Mouse (Mus musculus) limb, embryonic 15.5 days (tissue): Measurements from ENCODE around the gene Btnl4. TPM values are rescaled to one million over a fixed set of nuclear protein-coding genes. Genes with fewer than 3 reads are reported as not detected.

Experiments
- ATAC-seq: fragments of 200-750 bp; cut with Nextera tagmentation; 2 replicates; pipeline ENCODE4 v1.8.0; 2017; ENCODE audit warnings: low read depth, moderate TSS enrichment; ENCODE audit not compliant: insufficient number of reproducible peaks, low FRiP score, low TSS enrichment
- H3K27ac ChIP-seq: fragments of 300-500 bp; sonication (generic); 2 replicates; pipeline ENCODE4 v1.5.1; 2015; ENCODE audit warnings: moderate library complexity, mild to moderate bottlenecking, inconsistent platforms
- H3K27me3 ChIP-seq: fragments of 300-500 bp; sonication (generic); 2 replicates; pipeline ENCODE4 v1.6.1; 2015; ENCODE audit warnings: inconsistent platforms
- H3K36me3 ChIP-seq: fragments of 300-500 bp; sonication (generic); 2 replicates; pipeline ENCODE4 v1.6.1; 2015; ENCODE audit warnings: inconsistent platforms
- H3K4me1 ChIP-seq: fragments of 300-500 bp; sonication (generic); 2 replicates; pipeline ENCODE4 v1.6.1; 2015; ENCODE audit warnings: inconsistent platforms
- H3K4me2 ChIP-seq: fragments of 300-500 bp; sonication (generic); 2 replicates; pipeline ENCODE4 v1.6.1; 2015; ENCODE audit warnings: mild to moderate bottlenecking, inconsistent platforms
- H3K4me3 ChIP-seq: fragments of 300-500 bp; sonication (generic); 2 replicates; pipeline ENCODE4 v1.5.1; 2015; ENCODE audit warnings: mild to moderate bottlenecking, inconsistent platforms
- H3K9ac ChIP-seq: fragments of 300-500 bp; sonication (generic); 2 replicates; pipeline ENCODE4 v1.6.1; 2015; ENCODE audit warnings: inconsistent platforms
- H3K9me3 ChIP-seq: fragments of 300-500 bp; sonication (generic); 2 replicates; pipeline ENCODE4 v1.6.1; 2016; ENCODE audit warnings: inconsistent platforms
- WGBS: fragments of 180-500 bp; shearing (Covaris S2); methylation state at CpG from one replicate; pipeline ENCODE4 v1.1.7; 2015; 5-methylcytosine and 5-hydroxymethylcytosine counted together
- polyA plus RNA-seq: library from polyadenylated mRNA; unstranded; fragments of >200 nt; fragmentation: Nextera tagmentation; extraction: Ambion mirVana; gene quantifications from 2 replicates; pipeline ENCODE4 v1.2.1, GENCODE M21; 2015

Gene Btnl4
- polyA plus RNA-seq, 1 experiment from 2014 or later, result not detected

DNA sequence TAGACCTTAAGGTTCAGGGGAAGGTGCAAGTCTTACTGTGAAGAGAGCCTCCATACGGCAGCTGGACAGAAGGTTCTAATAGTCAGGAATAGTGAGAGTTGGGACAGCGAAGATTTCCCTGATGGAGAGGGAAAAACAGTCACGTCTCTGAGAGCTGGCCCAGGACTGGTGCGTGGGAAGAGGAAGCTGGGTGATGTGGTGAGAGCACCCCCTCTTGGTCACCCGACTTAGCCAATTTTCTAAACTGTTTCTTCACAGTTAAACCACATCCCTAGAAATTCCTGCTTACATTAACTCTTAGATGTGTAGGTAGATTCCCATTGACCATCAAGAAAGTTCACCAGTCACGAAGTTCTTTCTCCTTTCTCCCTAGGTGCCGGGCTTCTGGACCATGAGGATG, 57.1 kb downstream of the Btnl4 start:
- 68% methylated on average over 7 of the region's 7 CpGs for WGBS
- Histone ChIP-seq H3K27ac (no peak overlapping the region), H3K4me3 (no peak overlapping the region), H3K27me3 (no peaks in the 10 kb centered on the region), H3K36me3 (no peaks in the 10 kb centered on the region), H3K9me3 (no peaks in the 10 kb centered on the region), H3K4me2 (no peak overlapping the region), H3K9ac (no peak overlapping the region), H3K4me1 (no peaks in the 10 kb centered on the region)
- no peak for ATAC-seq

Other genes starting within 250 kb of the Btnl4 start
- 0.32 TPM in 1 of 2 replicates, not detected in the other for gene H2-Ob, start 238.4 kb downstream of the Btnl4 start, polyA plus RNA-seq
- gene H2-Ab1, start 219.6 kb downstream of the Btnl4 start, polyA plus RNA-seq, result 5.8 and 7.5 TPM in 2 replicates
- 2.9 and 3.3 TPM in 2 replicates for gene H2-Aa, start 189.5 kb downstream of the Btnl4 start, polyA plus RNA-seq
- gene H2-Eb1, start 171.5 kb downstream of the Btnl4 start, polyA plus RNA-seq, result 3.3 and 3.8 TPM in 2 replicates
- gene H2-Eb2, start 151.7 kb downstream of the Btnl4 start, polyA plus RNA-seq, result not detected in 2 replicates
- 0.20 TPM in 2 replicates for gene Btnl2, start 122.5 kb downstream of the Btnl4 start, polyA plus RNA-seq
- gene Btnl1, start 100.2 kb downstream of the Btnl4 start, polyA plus RNA-seq, result not detected in 2 replicates
- 0.61 TPM in 1 of 2 replicates, not detected in the other for gene BC051142, start 78.5 kb downstream of the Btnl4 start, polyA plus RNA-seq
- not detected in 2 replicates for gene Btnl6, start 40.0 kb upstream of the Btnl4 start, polyA plus RNA-seq
- gene Notch4, start 87.0 kb upstream of the Btnl4 start, polyA plus RNA-seq, result 3.4 and 5.9 TPM in 2 replicates
- gene Gpsm3, start 112.5 kb upstream of the Btnl4 start, polyA plus RNA-seq, result 7.2 and 10.1 TPM in 2 replicates
- 9.6 and 9.8 TPM in 2 replicates for gene Pbx2, start 113.9 kb upstream of the Btnl4 start, polyA plus RNA-seq
- 2.0 and 2.5 TPM in 2 replicates for gene Ager, start 120.5 kb upstream of the Btnl4 start, polyA plus RNA-seq
- 107 and 111 TPM in 2 replicates for gene Rnf5, start 126.4 kb upstream of the Btnl4 start, polyA plus RNA-seq
- 45.8 and 50.6 TPM in 2 replicates for gene Agpat1, start 126.9 kb upstream of the Btnl4 start, polyA plus RNA-seq
- 8.3 and 13.4 TPM in 2 replicates for gene Egfl8, start 138.7 kb upstream of the Btnl4 start, polyA plus RNA-seq
- gene Ppt2, start 151.2 kb upstream of the Btnl4 start, polyA plus RNA-seq, result 26.8 and 29.9 TPM in 2 replicates
- 0.46 and 0.60 TPM in 2 replicates for gene Prrt1, start 152.2 kb upstream of the Btnl4 start, polyA plus RNA-seq
- gene Fkbpl, start 167.4 kb upstream of the Btnl4 start, polyA plus RNA-seq, result 15.5 and 17.1 TPM in 2 replicates
- 85.4 and 88.3 TPM in 2 replicates for gene Atf6b, start 169.8 kb upstream of the Btnl4 start, polyA plus RNA-seq
- gene Tnxb, start 193.2 kb upstream of the Btnl4 start, polyA plus RNA-seq, result 1.9 and 4.2 TPM in 2 replicates